Mouse (Mus musculus): ENCODE data around the gene Nup107. TPM values are rescaled to one million over a fixed set of nuclear protein-coding genes. Genes with fewer than 3 reads are reported as not detected.

Gene Nup107
- total RNA-seq, 4 experiments from 2014 or later: 3.8 to 6.4 (median 5.6) TPM

DNA sequence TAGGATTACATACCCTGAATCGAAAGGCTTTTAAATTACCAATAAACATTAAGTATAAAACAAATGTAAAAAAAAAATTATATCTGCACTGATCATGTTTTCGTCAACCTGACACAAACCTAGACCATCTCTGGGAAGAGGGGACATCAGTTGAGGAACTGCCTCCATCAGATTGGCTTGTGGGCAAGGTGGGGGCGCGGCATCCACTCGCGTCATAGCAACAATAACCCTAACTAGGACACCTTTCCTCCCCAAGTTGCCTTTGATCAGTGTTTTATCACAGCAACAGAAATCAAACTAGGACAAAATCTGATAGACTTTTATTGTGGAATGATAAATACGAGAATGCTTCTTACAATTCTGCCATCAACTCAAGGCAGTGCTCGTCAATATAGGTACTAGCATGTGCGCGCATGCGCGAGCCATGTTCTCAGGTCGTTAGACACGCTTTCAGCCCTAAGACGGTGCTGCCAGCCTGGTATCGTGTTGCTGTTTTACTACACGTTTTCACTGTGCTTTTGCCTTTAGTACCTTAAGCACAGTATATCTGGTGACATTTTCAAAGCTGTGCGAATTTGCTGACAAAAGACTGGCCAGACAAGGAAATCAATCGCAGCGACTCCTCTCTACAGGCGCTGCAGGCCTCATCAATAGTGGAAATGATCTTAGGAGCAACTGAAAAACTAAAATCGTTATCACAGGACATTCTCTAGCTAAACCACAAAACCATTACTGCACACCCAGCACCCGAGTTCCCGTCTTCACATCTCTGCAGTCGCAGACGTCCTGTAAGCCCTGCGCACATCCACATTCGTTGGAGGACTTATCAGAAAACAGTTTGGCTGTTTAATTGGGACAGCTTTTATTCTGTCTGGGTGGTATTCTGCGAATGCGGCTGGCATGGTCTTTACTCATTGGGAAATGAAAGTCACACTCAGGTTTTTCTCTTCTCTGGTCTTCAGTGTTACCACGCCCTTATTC, 11.7 kb upstream of the Nup107 start:
- DNase-seq (ENCODE audit: low spot score in 2 of 2): no peak

DNA sequence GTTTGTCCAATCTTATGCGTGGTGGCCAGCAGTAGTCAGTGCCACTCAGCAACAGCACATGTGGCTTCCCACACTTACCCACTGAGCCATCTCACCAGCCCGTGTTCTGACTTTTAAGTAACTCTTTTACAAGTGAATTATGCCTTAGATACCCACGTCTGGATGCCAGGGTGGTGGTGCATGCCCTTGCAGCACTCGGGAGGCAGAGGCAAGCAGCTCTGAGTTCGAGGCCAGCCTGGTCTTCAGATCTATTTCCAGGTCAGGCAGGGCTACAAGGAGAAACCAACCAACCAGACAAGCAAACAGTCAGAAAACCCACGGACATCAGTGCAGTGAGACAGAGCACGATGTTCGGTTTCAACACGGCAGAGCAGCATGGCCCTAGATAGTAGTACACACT, 9.4 kb upstream of the Nup107 start:
- no peak for DNase-seq (ENCODE audit: low spot score in 2 of 2)

DNA sequence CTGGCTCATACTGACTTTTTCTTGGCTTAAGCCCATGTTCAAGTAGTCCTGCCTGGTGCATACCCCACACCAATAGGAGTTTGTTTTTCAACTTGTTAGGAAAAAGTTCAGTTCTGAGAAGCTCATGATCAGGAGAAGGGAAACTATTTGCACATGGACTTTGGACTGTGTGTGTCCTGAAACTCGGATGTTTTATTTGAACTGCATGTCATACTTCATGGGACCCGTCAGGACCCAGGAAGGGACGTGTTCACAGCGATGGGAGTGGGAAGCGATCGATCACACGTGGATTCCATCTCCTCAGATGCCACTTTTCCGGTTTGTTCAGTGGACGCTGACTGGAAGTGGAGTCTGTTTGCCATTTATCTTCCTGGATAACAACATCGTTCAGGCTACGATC, 7.3 kb upstream of the Nup107 start:
- DNase-seq (ENCODE audit: low spot score in 2 of 2): no peak

DNA sequence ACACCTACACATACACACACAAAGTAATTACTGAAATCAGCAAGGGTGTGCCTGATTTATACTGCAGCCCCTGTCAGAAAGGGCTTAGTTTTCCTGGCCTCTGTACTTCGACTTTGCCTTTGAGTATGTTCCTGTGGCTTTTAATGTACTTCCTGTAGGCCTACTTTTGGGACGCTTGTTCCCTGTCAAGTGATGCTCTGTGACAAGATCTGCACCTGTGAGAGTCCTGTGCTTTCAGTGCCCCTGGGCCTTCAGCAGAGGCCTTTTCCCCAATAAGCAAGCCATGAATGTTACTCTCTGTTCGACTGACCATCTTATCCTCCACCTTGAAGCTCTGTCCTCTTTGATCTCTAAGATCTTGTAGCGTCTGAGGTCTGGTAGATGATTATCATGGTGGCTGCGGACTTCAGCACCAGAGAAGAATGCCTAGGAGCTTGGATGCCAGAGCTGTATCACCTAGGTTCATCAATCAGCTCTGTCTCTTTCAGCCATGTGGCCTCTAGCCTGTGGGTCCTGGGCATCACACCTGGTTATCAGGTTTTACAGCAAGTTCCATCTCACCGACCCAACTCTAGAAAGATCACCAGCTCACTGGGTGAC, 6.0 kb upstream of the Nup107 start:
- DNase-seq (ENCODE audit: low spot score in 2 of 2): no peak

DNA sequence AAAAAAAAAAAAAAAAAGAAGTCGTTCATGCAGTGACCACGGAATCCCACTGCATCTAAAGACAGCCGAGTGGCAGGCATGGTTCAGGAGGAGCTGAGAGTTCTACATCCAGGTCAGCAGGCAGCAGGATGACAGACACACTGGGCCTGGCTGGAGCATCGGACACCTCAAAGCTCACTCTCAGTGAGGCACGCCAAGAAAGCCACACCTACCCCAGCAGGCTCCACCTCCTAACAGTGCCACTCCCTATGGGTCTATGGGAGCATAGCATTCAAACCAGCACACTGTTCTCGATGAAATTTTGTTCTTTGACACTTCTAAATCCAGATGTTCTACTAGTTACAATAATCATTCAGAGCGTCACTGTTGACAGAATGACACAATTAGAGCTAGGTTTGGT, 5.2 kb upstream of the Nup107 start:
- DNase-seq (ENCODE audit: low spot score in 2 of 2): no peak

DNA sequence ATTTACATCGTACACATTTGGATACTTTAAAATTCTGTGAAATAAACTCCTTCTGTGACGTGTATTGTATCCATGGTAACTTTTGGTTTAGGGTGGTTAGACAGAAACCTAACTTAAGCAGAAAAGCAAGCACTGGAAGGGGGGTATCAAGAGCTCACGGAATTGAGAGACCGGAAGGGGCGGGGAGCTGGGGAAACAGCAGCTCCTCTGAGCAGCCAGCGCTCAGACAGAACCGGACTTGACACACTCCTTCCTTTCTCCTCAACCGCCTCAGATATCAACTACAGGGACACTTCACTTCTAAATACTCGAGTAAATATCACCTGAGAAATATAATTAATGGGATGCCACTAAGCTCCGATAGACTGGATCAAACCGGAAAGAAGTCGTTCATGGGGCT, 4.6 kb upstream of the Nup107 start:
- DNase-seq (ENCODE audit: low spot score in 2 of 2): no peak

DNA sequence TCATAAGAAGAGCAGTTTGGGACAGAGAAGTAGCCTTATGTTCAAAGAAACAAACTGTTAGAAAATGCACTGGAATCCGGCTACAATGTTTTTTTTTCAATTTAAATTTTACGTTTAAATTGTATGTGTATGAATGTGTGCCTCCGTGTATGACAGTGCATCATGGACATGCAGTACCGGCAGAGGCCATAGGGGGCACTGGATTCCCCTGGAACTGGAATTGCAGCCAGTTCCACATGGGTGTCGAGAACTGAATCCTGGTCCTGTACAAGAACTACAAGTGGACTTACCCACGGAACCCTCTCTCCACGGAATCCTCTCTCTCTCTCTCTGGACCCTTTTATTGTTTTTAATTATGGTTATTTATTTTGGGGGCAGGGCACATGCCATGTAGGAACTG, 3.7 kb upstream of the Nup107 start:
- no peak for DNase-seq (ENCODE audit: low spot score in 2 of 2)

DNA sequence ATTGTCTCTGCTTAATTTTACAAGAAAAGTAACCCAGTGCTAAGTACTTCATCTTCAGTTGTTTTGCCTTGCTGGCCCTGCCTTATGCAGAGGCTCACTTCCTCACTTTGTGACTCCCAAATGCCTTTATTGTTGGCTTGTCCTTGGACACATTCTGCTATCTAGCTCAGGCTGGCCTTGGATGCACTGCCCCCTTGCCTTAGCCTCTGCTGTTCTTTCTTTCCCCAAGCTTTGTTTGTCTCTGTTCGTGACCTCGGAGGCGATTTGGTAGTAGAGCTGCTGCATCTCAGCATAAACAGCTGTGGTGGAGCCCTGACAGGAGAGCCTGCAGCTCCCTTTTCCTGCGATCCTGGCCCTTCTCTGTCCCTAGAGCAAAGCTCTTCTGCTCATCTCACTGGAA, 2.7 kb upstream of the Nup107 start:
- no peak for DNase-seq (ENCODE audit: low spot score in 2 of 2)

DNA sequence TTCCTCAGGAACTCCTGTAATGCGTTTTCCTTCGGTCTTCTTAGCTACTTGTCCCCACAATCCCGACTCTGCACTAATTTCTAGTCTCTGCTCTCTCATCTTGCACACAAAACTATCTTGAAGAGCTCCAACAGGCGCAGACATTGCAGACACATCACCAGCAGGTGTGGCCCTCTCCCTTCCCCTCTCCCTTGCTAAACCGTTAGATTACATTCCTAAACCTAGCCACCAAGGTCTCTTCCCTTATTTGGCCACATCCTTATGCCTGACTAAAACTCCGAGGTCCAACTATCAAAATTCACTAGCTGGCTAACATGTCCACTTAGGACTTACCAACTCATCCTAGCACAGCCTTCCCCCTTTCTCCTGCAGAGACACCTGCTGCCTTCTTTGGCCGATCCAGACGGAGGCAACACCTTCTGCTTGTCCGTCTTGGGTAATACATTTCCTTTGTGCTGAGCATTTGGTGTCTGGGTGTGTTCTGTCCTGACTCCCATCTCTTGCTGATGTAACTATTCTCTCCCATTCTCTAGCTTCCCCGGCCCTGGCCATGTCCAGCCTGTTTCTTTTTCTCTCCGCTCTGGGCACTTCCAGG, 1.0 kb upstream of the Nup107 start:
- DNase-seq (ENCODE audit: low spot score in 2 of 2): no peak

DNA sequence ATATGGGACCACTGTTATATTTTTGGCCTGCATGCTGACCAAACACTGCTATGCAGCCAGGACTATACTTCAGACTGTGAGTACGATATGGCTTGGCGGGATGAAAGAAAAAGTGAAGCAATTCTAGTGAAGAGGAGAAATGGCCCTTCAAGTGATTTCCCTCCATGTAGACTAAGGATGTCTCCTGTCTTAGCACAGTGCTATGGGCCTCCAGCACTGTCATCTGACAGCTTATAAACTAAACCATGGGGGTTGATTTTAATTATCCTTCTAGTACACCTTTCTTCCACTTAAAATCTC, 1.4 kb downstream of the Nup107 start:
- DNase-seq (ENCODE audit: low spot score in 2 of 2): no peak

DNA sequence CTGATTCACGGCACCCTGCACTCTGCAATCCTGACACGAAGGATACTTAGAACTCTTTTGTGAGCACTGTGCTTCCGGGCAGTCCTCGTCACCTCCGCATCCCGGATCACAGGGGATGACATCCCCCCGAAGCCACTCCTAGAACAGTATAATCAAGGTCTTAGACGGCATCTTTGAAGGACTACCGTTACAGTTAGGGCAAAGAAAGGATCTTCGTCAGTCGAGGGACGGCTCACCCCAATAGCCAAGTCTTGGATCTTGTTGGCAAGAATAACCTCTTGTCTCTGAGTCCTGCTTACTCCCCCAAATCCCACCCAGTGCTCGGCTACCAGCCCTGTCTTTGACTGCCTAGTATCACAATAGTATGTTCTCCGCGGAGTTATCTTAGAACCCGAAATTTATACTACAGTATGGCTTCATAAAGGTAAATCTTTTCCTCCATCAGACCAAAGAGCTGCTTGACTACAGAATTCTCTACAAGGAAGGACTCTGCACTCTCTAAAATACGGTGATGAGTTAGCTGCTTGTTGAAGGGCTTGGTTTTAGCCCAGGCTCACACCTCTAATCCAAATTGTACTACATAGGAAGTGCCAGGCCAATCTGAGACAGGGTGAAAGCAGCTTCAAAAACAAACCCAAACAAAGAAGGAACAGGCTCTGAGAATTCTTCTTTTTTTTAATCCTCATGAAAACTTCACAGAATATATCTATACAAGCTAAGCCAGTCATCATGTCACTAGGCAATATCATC, 1.9 kb downstream of the Nup107 start:
- DNase-seq (ENCODE audit: low spot score in 2 of 2): no peak

DNA sequence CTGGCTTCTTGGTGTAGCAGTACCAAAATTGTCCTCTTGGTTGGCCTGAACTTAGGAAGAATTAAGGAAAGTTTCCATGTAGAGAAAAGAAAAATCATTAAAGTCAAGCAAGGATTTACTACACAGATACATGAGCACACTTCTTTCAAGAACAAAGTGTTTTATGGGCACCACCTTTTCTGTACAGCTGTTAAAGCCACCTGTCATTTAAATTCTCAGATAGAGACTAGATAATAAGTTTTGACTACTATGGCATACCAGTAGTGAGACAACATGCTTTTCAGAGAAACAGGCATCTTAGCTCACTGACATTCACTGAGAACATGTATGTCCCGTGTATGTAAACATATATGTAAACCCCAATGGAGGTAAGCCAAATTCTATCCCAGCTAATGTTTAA, 2.5 kb downstream of the Nup107 start:
- no peak for DNase-seq (ENCODE audit: low spot score in 2 of 2)

DNA sequence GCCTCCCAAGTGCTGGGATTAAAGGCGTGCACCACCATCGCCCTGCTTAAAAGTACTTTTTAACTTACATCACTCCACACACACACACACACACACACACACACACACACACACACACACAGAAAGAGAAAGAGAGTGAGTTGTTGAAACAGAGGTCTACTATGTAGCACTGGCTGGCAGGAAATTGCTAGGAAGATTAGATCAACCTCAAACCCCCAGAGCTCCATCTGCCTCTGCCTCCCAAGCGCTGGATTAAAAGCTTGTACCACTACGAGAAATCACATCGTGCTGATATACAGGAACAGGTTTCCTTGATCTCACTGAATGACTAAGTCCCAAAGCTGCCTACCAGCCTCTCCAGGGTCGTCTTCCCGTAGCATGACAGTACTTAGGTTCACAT, 7.9 kb downstream of the Nup107 start:
- DNase-seq (ENCODE audit: low spot score in 2 of 2): no peak

DNA sequence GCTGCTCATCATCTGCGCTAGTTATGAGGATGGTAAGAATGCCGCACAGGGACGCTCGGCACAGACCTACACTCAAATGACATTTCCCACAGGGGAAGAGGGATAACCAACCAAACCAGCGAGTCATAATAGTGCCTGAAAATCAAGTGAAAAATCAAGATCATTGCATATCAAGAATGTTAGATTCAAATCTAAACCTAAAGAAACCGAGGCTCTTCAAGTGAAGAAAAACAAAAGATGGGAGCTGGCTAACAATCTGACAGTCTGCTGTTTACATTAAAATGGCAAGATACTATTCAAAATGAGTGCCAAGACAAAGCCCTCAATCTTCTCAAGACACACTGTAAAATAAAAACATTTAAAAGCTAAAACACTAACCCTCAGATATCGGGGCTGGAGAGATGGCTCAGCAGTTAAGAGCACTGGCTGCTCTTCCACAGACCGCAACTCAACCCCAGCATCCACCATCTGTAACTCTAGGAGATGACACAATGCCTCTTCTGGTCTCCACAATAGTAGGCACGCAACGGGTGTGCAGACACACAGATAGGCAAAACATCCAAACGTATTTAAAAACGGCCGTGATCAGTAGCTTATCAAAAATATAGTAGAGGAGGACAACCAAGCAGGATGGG, 8.6 kb downstream of the Nup107 start:
- DNase-seq (ENCODE audit: low spot score in 2 of 2): no peak

DNA sequence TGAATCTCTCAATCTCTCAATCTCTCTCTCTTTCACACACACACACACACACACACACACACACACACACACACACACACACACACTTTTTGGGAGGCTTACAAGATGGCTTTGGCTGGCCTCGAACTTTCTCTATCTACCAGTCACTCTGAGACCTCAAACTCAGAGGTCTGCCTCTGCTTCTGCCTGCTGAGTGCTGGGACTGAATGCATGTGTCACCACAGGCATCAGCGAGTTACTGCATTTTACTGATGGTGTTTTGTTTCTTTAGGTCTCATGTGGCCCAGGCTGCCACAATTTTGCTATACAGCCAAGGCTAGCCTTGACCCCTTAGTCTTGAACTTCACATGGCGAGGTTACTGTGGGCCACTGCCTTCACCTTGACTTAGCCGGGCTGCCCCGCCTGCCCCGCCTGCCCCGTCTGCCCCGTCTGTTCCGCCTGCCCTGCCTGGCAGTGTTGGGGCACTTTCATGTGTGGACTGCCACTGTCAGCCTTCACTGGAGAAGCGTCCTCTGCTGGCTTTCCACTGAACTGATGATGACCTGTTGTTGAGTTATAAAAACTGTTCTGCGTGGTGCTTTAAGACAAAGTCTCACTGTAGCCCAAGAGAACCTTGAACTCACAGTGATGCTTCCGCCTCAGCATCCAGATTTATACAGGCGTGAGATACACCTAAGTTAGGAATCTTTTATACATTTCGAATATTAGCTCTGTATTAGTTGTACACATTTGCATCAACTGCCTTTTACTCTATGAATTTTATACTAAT, 9.8 kb downstream of the Nup107 start:
- DNase-seq (ENCODE audit: low spot score in 2 of 2): no peak

DNA sequence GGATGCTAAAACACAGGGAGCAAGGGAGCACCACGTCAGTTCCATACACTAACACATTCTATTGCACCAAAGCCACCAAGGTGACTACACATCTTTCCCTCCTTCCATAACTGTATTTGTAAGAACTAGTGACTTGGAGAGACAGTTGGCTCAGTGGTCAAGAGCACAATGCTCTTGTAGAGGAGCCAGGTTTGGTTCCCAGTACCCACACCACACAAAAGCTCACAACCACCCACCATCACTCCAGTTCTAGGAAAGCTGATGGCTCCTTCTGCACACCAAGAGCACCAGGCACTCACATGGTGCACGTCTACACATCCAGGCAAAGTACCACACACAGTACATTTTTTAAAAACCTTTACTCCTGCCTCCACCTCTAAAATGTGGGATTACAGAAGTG, 10.4 kb downstream of the Nup107 start:
- DNase-seq (ENCODE audit: low spot score in 2 of 2): no peak

DNA sequence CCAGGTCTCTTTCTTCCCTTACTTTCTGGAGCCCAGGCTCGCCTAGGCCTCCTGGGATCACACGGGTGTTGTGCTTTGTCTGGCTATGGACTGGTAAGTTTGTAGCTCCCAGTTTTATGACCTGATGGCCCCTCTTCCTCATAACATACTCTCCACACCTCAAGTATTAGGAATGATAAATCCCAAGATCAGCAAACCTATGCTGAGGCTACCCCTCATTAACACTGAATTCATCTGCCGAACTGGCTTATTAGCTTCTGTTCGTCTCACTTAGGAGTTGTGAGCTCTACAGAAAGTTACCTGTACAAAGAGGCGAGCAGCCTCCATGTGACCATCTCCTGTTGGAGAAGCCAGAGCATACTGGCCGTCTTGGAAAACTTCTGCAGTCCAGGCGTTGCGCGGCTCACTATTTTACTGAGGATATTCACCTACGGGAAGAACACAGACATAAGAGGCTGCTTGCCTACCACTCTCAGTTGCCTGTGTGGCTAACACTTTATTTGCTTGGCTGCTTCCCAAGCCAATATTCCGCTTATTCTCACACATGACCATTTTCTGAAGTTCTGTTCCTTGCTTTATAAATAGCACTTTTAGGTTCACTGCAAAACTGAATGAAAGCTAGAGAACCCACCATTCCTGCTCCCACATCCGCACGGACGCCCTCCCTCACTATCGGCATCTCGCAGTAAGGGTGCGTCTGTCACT, 11.3 kb downstream of the Nup107 start:
- DNase-seq (ENCODE audit: low spot score in 2 of 2): no peak

DNA sequence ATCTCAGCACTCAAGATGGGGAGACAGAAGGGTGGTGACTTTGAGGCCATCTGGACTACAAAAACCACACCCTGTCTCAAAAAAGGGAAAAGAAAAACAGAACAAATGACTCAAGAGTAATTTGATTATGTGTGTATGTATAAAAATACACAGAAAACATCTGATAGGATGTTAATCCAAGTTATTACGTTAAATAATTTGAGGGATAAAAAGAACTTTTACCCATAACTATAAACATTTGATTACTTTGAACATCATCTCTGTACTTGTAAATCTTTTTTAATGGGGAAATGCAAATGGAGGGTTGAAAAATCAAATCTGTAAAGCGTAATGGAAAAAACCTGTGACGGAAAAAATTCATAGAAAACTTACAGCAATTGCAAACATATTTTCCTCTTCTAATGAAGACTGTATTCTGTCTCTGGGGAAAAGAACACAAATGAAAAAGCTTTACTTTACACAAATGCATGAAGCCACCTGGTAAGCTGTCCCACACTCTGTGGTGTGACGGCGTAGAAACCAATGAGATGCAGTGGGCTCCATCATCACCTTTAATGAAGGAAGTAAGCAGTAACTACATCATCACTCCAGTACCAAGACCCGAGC, 12.1 kb downstream of the Nup107 start:
- DNase-seq (ENCODE audit: low spot score in 2 of 2): no peak

DNA sequence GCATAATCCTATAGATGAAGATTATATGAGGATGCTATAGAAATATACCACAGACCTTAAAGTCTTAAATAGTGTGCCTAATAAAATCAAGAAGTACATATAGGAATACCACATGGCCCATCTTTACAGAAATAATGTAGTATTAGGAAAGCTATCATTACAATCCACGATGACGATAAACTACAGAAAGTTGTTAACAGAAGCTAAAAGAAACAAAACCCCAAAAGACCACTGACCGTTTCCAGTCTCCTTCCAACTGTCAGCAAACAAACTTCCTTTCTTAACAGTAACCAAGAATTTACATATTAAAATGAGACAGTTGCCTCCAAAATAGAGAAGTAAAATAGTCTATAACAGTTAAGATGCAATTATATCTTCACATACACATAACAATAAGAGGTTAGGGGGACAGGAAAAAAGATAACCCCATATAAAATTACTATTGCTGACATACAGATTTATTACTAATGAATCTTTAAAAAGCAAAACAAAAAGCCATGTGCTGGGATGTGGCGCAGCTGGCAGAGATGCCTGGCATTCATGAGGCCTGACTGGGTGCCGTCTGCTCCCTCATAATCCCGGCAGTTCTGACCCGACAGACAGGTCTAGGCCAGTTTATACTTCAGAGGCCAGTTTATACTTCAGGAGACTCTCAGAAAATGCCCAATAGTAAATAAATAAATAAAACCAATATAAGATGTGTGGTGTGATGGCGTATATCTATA, 12.8 kb downstream of the Nup107 start:
- DNase-seq (ENCODE audit: low spot score in 2 of 2): no peak
